Mouse (Mus musculus): ENCODE results near the gene Efcab3. TPM values are rescaled to one million over a fixed set of nuclear protein-coding genes. Genes with fewer than 3 reads are reported as not detected.

Gene Efcab3
- polyA plus RNA-seq, 1 experiment from 2014 or later: not detected

- no peak overlapping the region for H3K4me2 ChIP-seq (ENCODE audit: low read length)
- no peaks in the 10 kb centered on the region for H3K27me3 ChIP-seq (replicated peaks; ENCODE audit: control insufficient read depth, insufficient read depth, low read length)
- WGBS: 77% methylated on average over 2 of the region's 4 CpGs
- no peaks in the 10 kb centered on the region for H3K9me3 ChIP-seq (ENCODE audit: control insufficient read depth, low read length)
- H3K4me1 ChIP-seq (replicated peaks; ENCODE audit: control insufficient read depth, insufficient read depth, low read length): 0 out of 2 replicates have a peak, but pooled peaks cover 3% of the 10 kb centered on the region
- H3K27ac ChIP-seq (ENCODE audit: low read length): no peak overlapping the region
- ATAC-seq: no peak
- no peak overlapping the region for H3K4me3 ChIP-seq (replicated peaks; ENCODE audit: low read length)
- H3K9ac ChIP-seq (replicated peaks; ENCODE audit: low read depth, low read length): no peak overlapping the region
- H3K36me3 ChIP-seq (ENCODE audit: control insufficient read depth, insufficient read depth): no peaks in the 10 kb centered on the region
Observed at GRCm38 (mm10) chr11:105152017-105152300, 88.6 kb downstream of the Efcab3 start.

- Histone ChIP-seq H3K9ac (replicated peaks; ENCODE audit: low read depth, low read length) (no peak overlapping the region), H3K27me3 (replicated peaks; ENCODE audit: control insufficient read depth, insufficient read depth, low read length) (no peaks in the 10 kb centered on the region), H3K4me3 (replicated peaks; ENCODE audit: low read length) (no peak overlapping the region), H3K9me3 (ENCODE audit: control insufficient read depth, low read length) (no peaks in the 10 kb centered on the region), H3K4me2 (ENCODE audit: low read length) (no peak overlapping the region), H3K4me1 (replicated peaks; ENCODE audit: control insufficient read depth, insufficient read depth, low read length) (0 out of 2 replicates have a peak, but pooled peaks cover 3% of the 10 kb centered on the region), H3K27ac (ENCODE audit: low read length) (no peak overlapping the region), H3K36me3 (ENCODE audit: control insufficient read depth, insufficient read depth) (no peaks in the 10 kb centered on the region)
- no peak for ATAC-seq
- 84% methylated on average over 11 of the region's 11 CpGs for WGBS
Observed at GRCm38 (mm10) chr11:105152357-105152899, 89.0 kb downstream of the Efcab3 start.

GRCm38 (mm10) chr11:105153068-105153833 is 89.9 kb downstream of the Efcab3 start:
- Histone ChIP-seq H3K4me1 (replicated peaks; ENCODE audit: control insufficient read depth, insufficient read depth, low read length) (0 out of 2 replicates have a peak, but pooled peaks cover 3% of the 10 kb centered on the region), H3K4me2 (ENCODE audit: low read length) (no peak overlapping the region), H3K4me3 (replicated peaks; ENCODE audit: low read length) (no peak overlapping the region), H3K9ac (replicated peaks; ENCODE audit: low read depth, low read length) (no peak overlapping the region; the same call in 1 of the 2 replicates), H3K27me3 (replicated peaks; ENCODE audit: control insufficient read depth, insufficient read depth, low read length) (no peaks in the 10 kb centered on the region), H3K27ac (ENCODE audit: low read length) (no peak overlapping the region), H3K36me3 (ENCODE audit: control insufficient read depth, insufficient read depth) (no peaks in the 10 kb centered on the region), H3K9me3 (ENCODE audit: control insufficient read depth, low read length) (no peaks in the 10 kb centered on the region)
- ATAC-seq: peak; percentile 57; the same call in 1 of the 2 replicates
- WGBS: 35% methylated on average over 12 of the region's 12 CpGs

GRCm38 (mm10) chr11:105155915-105156314 is 92.5 kb downstream of the Efcab3 start:
- H3K9ac ChIP-seq (replicated peaks; ENCODE audit: low read depth, low read length): no peak overlapping the region
- WGBS: 83% methylated on average over 4 of the region's 4 CpGs
- no peak for ATAC-seq
- H3K36me3 ChIP-seq (ENCODE audit: control insufficient read depth, insufficient read depth): no peaks in the 10 kb centered on the region
- no peak overlapping the region for H3K27ac ChIP-seq (ENCODE audit: low read length)
- no peaks in the 10 kb centered on the region for H3K27me3 ChIP-seq (replicated peaks; ENCODE audit: control insufficient read depth, insufficient read depth, low read length)
- 0 out of 2 replicates have a peak, but pooled peaks cover 3% of the 10 kb centered on the region for H3K4me1 ChIP-seq (replicated peaks; ENCODE audit: control insufficient read depth, insufficient read depth, low read length)
- H3K9me3 ChIP-seq (ENCODE audit: control insufficient read depth, low read length): no peaks in the 10 kb centered on the region
- H3K4me3 ChIP-seq (replicated peaks; ENCODE audit: low read length): no peak overlapping the region
- no peak overlapping the region for H3K4me2 ChIP-seq (ENCODE audit: low read length)

GRCm38 (mm10) chr11:105156748-105157267 is 93.4 kb downstream of the Efcab3 start:
- no peaks in the 10 kb centered on the region for H3K9me3 ChIP-seq (ENCODE audit: control insufficient read depth, low read length)
- no peak overlapping the region for H3K9ac ChIP-seq (replicated peaks; ENCODE audit: low read depth, low read length)
- H3K4me1 ChIP-seq (replicated peaks; ENCODE audit: control insufficient read depth, insufficient read depth, low read length): no peaks in the 10 kb centered on the region
- 88% methylated on average over 19 of the region's 19 CpGs for WGBS
- H3K4me2 ChIP-seq (ENCODE audit: low read length): no peak overlapping the region
- no peak overlapping the region for H3K27ac ChIP-seq (ENCODE audit: low read length)
- no peak for ATAC-seq
- no peak overlapping the region for H3K4me3 ChIP-seq (replicated peaks; ENCODE audit: low read length)
- H3K36me3 ChIP-seq (ENCODE audit: control insufficient read depth, insufficient read depth): no peaks in the 10 kb centered on the region
- H3K27me3 ChIP-seq (replicated peaks; ENCODE audit: control insufficient read depth, insufficient read depth, low read length): no peaks in the 10 kb centered on the region

GRCm38 (mm10) chr11:105158047-105158446 is 94.7 kb downstream of the Efcab3 start:
- no peak for ATAC-seq

GRCm38 (mm10) chr11:105159673-105160360 is 96.4 kb downstream of the Efcab3 start:
- Histone ChIP-seq H3K9ac (replicated peaks; ENCODE audit: low read depth, low read length) (no peak overlapping the region), H3K4me1 (replicated peaks; ENCODE audit: control insufficient read depth, insufficient read depth, low read length) (no peaks in the 10 kb centered on the region), H3K27ac (ENCODE audit: low read length) (no peak overlapping the region), H3K4me2 (ENCODE audit: low read length) (no peak overlapping the region), H3K4me3 (replicated peaks; ENCODE audit: low read length) (no peak overlapping the region), H3K9me3 (ENCODE audit: control insufficient read depth, low read length) (0 out of 2 replicates have a peak, but pooled peaks cover 2% of the 10 kb centered on the region), H3K36me3 (ENCODE audit: control insufficient read depth, insufficient read depth) (no peaks in the 10 kb centered on the region), H3K27me3 (replicated peaks; ENCODE audit: control insufficient read depth, insufficient read depth, low read length) (no peaks in the 10 kb centered on the region)
- WGBS: 60% methylated on average over 6 of the region's 6 CpGs
- no peak for ATAC-seq

More at GRCm38 (mm10) chr11:105158047-105158446, 94.7 kb downstream of the Efcab3 start:
- Histone ChIP-seq H3K27ac (ENCODE audit: low read length) (no peak overlapping the region), H3K9me3 (ENCODE audit: control insufficient read depth, low read length) (0 out of 2 replicates have a peak, but pooled peaks cover 2% of the 10 kb centered on the region), H3K4me1 (replicated peaks; ENCODE audit: control insufficient read depth, insufficient read depth, low read length) (no peaks in the 10 kb centered on the region), H3K4me2 (ENCODE audit: low read length) (no peak overlapping the region), H3K27me3 (replicated peaks; ENCODE audit: control insufficient read depth, insufficient read depth, low read length) (no peaks in the 10 kb centered on the region), H3K9ac (replicated peaks; ENCODE audit: low read depth, low read length) (no peak overlapping the region), H3K36me3 (ENCODE audit: control insufficient read depth, insufficient read depth) (no peaks in the 10 kb centered on the region), H3K4me3 (replicated peaks; ENCODE audit: low read length) (no peak overlapping the region)

- Histone ChIP-seq H3K27ac (ENCODE audit: low read length) (no peak overlapping the region), H3K36me3 (ENCODE audit: control insufficient read depth, insufficient read depth) (no peaks in the 10 kb centered on the region), H3K27me3 (replicated peaks; ENCODE audit: control insufficient read depth, insufficient read depth, low read length) (no peaks in the 10 kb centered on the region), H3K4me1 (replicated peaks; ENCODE audit: control insufficient read depth, insufficient read depth, low read length) (no peaks in the 10 kb centered on the region), H3K9me3 (ENCODE audit: control insufficient read depth, low read length) (peaks cover 8% of the 10 kb centered on the region), H3K4me3 (replicated peaks; ENCODE audit: low read length) (no peak overlapping the region), H3K4me2 (ENCODE audit: low read length) (no peak overlapping the region), H3K9ac (replicated peaks; ENCODE audit: low read depth, low read length) (no peak overlapping the region)
- WGBS: 94% methylated on average over 2 of the region's 2 CpGs
- ATAC-seq: no peak
Observed at GRCm38 (mm10) chr11:105161411-105161810, 98.0 kb downstream of the Efcab3 start.

Measured in forebrain, embryonic 16.5 days (tissue).